Mouse (Mus musculus) adrenal gland, postnatal 25 days (tissue): ENCODE results near the gene Sept7. TPM values are rescaled to one million over a fixed set of nuclear protein-coding genes. Genes with fewer than 3 reads are reported as not detected.
"Not testable (repeated sequence)": the region's sequence is repeated elsewhere in the genome, so short reads cannot be mapped to it uniquely, and the experiment has no call there.

Experiments used
- DNase-seq: peaks from one replicate; pipeline ENCODE4 v3.0.0; 2021; ENCODE audit warnings: mixed read lengths
- long read RNA-seq: library from polyadenylated mRNA; stranded (forward); transcript quantifications from one replicate; pipeline ENCODE4 v2.0.0, GENCODE M21; 2021
- total RNA-seq: library from RNA; stranded (reverse); gene quantifications from 2 replicates; pipeline ENCODE4 v1.2.3, GENCODE M21; 2021

Gene Sept7
- total RNA-seq: 112 and 116 TPM in 2 replicates
- long read RNA-seq, partial matches to known transcripts: 9 of 142 reads
- long read RNA-seq, other reads (novel, unspliced or antisense): 133 of 142 reads

DNA sequence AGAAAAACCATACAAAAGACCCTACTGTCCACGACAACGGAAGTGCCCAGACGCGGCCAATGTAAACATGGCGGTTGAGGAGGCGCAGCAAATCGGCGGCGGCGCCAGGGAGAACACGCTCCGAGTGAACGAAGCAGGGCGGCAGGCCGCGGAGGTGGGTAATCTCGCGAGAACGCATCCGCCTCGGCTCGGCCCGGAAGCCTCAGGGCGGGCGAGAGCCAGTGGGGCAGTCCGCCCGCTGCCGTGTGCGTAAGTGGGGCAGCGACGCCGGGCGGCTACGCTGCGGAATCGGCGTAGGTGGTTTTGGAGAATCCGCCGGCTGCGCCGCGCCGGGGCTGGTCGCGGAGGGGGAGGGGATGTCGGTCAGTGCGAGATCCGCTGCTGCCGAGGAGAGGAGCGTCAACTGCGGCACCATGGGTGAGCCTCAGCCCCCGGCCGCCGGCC, at the start of gene Sept7:
Gene Sept7, plus strand, starts transcription at position 157 of the 444 bp plus-strand sequence.
- peak; percentile 98 for DNase-seq

DNA sequence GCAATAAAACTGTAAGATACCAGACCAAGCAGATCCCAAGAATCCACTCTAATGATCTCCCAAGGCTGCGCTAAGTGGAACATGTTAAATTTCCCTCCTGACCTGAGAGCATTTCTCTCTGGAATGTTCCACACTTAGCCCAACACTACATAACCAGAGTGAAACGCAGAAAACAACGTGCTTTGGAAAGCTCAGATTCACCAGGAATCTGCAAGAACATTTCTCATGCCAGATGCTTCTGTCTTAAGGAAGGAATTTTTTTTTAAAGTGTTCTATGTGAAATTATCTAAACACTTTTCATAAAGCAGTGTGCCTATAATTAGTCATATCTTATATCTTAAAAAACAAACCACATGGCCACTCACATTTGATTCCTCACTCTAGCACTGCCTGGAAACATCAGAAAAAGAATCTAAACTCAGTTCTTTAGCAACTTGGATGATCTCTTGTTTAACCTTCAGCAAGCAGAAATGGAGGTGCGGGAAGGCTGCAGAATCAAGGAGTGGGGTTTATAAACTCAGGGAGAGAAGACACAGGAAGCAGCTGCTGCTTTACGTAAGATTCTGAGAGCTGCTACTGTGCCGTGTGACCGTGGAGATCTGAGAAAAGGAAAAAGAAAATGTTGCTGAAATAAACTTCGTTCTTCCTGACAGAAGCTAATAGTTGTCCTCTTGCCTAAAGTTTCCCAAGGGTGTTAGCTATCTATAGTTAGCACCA, 44.0 kb upstream of the Sept7 start:
- no peak for DNase-seq

DNA sequence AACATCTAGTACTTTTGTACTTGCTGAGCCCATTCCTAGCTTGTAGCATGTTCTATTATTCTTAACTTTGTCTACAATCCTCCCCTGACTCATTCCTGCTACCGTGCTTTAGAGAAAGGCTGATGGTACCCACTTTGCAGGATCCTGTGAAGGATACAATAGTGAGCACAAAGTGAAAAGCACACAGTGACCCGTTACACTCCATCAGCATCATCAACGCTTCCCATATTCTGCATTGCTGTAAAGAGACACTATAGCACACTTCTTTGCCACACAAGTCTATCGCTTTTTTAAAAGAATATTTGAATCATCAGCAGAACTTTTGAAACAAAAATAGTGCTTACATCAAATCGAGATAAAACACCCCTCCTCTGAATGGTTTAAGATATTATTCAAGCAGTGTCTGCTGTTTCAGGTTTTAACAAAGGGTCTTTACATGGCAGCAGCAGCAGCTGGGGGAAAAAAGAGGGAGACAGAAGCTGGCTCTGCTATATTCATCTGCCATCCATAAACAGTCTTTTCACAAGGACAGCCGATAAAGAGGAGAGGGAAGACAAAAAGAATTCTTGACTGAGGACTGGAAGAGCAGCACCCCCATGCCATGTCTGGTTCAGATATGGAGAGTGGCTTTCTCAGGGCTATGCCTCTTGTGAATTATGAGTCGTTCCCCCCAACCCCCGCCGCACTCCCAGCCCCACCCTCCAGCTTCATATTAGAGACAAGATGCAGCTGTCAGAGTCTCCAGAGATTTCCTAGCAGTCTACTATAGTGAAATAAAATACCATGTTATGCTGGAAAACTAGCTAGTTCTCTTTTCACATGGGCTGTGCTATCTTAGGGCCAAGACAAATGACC, 39.7 kb upstream of the Sept7 start:
- no peak for DNase-seq

DNA sequence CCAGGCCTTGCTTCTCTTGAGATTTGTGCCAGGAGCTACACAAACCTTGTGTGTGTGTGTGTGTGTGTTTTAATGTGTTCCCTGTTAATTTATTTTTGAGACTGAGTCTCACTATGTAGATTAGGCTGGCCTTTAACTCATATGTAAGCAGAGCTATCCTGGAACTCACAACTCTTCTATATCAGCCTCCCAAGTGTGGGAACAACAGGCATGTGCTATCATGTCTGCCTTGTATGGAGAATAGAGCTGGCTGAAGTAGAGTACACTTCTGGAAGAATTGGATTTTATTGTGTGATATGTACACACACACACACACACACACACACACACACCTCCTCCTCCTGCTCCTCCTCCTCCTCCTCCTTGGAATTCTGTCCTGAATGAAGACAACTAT, 39.1 kb upstream of the Sept7 start:
- no peak for DNase-seq

DNA sequence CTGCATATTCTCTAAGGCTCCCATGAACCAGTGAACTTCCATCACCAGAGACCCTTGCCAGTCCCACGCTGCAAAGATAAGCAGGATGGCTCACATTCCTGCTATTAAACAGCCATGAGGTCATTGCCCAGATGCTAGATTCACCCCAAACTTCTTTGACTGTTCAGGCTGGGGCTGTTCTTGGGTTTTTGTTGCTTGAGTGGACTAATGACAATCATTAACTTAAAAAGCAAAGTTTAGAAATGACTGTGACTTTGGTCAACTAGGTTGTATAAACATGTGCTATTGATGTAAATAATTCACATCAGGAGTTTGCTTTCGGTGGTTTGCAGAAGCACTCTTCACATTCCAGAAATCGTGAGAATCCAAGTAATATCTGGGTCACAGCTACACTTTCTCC, 36.8 kb upstream of the Sept7 start:
- no peak for DNase-seq

DNA sequence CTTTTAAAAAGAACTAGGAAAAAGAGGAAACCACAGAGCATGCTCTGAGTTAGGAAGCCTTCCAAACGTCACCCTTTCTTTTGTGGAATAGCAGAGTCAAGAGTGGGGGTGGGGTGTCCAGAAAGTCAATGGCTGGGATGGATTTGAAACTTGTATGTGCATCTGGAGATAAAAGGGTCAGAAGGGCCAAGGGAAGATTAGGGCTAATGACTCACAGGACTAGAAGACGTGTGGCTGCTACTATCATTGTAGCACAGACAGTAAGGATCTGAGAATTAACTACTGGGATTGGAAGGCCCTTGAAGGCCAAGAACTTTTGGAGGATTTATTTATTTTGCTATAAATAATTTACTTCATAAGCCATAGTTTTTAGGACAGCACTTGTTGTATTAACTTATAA, 36.0 kb upstream of the Sept7 start:
- DNase-seq: no peak

DNA sequence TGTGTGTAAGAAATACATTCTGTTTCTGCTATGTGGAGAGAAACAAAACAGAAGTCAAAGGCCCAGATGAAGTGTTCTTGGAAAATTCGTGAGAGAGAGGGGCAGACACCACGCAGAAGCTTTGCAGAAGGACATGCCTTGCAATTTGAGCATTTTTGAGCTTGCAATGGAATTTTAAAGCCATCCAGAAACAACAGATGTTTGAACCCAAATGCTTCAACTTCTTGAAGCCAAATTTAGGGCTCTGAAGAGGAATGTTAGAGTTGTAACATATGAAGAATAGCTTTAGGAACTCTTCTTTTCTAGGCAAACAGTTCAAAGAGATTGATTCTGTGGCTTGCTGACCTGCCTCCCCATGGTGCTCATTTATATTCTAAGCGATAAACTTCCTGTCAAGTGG, 33.3 kb upstream of the Sept7 start:
- DNase-seq: no peak

DNA sequence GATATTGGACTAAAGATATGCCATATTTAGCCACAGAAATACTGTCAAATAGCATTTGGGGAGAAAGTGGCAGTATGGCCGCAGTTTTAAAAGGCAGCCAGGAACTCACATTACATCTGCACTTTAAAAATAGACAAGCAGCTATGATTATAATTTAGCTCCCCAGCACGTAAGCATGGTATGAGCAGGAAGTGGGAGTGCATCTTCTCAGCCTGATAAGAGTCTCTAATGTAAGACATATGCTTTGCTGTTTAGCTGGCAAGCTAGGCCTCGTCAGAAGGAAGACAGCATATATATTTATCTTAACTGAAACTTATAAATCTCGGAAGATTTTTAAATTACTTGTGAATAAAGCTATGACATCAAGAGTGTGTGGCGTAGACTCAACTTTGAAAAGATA, 32.4 kb upstream of the Sept7 start:
- DNase-seq: no peak

DNA sequence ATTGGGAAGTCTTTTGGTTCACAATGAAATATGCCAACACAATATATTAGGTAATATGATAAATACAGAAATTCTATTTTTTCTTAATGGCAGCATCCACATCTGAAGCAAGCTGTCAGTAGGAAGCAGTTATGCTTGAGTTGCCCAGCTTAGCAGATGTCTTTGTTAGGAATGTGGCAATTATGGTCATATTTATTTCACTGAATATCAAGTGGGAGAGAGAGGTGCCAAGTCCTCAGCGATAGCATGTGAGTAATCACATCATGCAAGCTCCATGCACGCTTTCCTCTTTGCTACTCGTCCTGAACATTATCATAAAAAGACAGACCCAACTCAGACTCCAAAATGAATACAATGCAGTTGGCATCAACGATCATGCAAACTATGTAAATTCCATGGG, 27.3 kb upstream of the Sept7 start:
- no peak for DNase-seq

DNA sequence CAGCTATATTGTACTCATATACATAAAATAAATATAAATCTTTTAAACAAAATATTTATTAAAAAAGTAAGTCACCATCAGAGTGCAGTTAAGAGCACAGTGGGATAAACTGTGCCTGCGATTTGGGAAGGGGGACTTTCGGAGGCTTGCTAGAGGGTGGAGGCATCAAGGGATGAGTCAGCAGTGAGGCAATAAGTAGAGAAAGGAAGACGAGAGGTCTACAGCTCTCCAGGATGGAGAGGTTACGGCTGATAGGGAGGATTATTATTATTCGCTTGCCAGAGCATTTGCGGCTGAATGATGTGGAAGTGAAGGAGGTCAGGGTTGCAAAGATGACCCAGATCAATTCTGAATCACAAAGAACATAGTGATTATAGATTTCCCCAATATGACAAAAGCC, 22.5 kb upstream of the Sept7 start:
- DNase-seq: no peak

DNA sequence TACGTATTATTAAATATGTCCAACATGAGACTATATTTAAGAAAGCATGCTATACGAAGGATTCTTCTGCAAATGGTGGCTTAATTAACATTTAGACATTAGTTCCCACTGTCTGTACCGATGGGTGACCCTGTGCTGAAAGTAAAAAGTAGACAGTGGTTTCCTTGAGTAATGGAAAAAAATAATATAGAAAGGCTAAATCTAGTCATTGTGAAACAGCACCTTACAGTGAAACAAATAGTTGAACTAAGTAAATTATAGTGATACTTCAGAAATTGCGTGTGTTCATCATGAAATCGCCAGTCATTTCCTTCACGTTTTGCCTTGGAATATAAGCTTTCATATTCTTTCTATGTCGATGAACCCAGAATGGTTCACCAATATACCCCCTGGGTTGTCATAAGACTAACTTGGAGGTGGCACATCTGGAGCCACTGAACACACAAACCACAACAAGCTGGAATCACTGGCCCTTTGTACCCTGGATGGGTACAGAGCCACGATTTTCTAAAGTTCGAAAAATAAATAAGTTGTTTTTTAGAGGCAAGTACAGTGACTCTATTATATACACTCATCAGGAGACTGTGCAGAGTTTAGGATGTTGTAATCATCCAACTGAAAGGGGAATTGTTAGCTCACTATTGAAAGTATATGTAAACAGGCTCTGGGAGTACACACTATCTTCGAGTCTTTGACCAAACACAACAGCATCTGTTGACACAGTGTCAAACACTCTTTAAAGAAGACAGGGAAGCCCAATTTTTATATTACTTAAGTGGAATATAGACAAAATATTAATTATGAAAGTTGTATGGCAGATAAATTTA, 21.8 kb upstream of the Sept7 start:
- DNase-seq: no peak

DNA sequence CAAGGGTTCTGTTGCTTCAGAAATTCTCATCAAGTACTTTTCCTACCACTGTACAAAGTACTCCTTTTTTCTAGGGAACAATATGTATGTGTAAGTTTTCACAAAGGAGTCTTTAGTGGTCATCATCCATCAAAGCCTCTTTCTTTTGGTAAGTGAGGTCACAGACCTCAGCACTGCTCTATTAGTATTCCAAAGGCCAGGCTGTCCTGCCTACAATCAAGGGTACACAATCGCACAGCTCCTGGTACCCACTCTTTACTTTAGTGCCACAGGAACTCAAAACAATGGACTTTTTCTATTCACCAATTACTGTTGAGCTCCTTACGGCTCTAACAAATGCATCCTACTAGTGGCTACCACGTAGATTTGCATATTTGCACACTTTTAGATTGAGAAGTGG, 11.2 kb upstream of the Sept7 start:
- no peak for DNase-seq

DNA sequence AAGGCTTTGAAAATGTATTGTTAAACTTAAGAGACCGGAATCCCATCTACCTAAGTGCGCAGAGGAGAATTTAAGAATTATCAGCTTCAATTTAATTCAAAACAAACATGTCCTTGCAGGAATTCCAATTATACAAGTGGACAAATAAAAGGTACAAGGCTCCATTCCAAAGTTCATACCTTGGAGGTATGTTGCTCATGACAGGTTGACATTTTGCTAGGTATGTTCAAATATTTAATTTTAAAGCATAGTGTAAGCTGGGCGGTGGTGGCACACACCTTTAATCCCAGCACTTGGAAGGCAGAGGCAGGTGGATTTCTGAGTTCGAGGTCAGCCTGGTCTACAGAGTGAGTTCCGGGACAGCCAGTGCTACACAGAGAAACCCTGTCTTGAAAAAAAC, 10.5 kb upstream of the Sept7 start:
- DNase-seq: not testable (repeated sequence)

DNA sequence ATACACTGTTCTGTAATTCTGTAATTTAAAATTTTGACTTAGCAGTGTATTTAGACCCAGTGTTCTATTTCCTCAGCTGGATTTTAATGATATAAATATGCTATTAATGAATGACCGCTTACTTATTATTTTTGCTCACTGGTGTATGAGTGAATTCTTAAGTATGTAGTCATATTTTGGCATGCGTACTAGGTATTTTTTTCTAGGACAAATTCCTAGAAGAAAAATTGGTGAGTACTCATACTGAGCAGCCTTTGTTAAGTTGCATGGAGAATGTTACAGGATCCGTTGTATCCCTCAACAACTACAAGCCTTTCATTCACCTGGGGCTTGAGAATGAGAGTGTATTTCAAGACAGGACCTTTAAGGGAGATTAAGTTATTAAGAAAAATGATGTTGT, 10.0 kb upstream of the Sept7 start:
- no peak for DNase-seq

DNA sequence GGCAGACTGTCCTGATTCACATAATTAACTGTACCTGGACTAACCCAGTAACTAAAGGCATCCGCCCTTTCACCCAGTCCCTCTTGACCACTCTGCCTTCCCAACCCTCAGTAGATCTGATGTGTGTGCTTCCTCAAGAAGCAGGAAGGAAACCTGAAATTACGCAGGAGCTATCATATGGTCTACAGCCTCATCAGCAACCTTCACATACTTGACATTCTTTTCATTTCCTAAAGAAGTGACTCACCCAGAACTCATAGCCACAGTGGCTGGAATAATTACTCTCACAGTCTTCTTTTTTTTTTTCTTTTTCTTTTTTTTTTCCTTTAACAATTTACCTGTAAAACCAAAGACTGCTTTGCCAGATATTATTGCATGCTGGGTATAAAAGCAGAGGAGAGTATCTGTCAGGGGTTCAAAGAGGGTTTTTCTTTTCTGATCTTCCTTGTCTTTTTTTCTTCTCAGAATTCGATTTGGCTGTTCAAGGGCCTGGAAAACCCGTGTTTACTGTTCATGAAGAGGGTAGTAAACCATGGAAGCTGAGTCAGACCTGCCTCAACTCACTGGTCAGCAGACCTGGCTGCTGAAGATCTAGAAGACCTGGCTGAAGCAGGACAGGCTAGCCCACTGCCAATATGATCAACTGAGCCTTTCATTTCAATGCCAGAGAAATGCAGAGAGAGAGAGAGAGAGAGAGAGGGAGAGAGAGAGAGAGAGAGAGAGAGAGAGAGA, 8.1 kb upstream of the Sept7 start:
- no peak for DNase-seq

DNA sequence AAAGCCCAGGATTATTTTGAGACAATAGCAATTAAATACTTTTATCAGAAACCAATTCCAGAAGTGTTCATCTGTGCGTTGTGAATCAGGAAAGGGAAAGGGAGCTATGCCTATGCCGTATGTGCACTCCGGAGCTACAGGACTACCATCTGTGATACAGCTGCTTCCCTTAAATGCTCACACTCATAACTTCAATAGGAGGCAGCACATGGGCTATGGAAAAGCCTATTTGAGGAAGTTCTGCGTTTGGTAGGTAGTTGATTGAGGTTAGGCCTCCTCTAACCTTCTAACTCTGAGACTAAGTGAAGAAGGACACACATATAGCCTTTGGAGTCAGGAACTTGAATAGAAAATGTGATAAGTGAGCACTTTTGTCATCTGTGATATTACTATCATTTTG, 7.1 kb upstream of the Sept7 start:
- no peak for DNase-seq

DNA sequence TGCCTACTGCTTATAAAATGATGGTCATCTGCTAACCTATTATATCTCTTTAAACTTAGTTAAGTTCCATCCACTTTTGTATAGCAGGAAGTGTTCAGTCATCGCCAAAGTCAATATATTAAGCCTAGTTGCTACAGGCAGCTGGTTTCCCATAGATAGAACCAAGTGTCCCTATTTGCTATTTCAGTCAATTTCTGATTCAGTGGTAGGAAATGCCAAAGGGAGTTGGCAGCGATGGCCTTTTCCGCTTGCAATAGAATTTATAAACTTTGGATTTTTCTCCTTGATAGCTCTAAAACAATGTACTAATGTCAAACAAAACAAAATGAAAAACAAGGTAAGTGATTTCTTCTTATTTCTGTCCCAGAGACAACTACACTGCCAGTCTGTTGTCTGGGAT, 5.7 kb upstream of the Sept7 start:
- no peak for DNase-seq

DNA sequence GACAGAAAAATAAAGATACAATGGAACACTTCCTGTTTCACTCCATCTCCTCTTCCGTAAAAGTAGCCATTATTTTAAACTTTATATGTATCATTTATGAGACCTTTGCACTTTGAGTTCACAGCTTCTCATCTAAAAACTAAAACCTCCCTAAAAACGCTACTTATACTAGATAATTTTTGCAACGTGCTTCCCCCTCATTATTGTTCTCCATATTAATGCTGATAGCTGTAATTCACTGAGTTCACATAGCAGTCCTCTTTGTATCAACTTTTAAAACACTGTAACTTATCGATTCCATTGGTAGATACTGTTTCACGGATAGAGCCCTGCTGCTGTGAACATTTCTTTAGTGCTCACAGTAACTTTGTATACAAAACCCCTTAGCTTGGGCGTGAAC, 1.1 kb upstream of the Sept7 start:
- DNase-seq: no peak

DNA sequence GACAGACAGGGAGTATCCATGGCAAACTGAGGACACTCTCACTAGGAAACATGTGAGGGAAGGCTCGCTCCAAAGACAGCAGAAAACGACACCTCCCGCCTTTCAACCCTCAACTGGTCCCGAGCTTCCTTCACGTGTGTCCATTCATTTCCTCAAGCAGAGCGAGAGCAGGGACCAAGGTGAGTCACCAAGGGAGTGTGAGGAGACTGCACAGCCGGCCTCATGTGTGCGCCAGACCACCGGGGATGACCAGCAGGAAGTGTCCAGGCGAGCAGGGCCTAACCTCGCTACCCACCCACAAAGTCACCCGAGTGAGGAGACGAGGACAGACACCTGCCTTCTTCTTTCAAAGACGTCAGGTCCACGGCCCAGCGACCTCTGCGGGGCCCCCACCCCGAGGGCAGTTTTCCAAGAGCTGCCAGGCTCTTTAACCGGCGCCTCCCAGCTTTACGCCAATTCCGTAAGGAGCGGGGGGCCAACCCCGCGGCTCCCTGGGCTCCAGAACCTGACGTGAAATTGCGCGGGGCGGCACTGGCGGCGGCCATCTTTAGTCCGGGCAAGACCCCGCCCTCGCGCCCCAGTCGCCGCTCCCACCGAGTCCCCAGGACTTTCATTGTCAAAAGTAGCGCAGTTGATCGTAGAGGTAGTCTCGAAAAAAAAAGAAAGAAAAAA, 492 bp upstream of the Sept7 start:
- DNase-seq: peak; percentile 89

DNA sequence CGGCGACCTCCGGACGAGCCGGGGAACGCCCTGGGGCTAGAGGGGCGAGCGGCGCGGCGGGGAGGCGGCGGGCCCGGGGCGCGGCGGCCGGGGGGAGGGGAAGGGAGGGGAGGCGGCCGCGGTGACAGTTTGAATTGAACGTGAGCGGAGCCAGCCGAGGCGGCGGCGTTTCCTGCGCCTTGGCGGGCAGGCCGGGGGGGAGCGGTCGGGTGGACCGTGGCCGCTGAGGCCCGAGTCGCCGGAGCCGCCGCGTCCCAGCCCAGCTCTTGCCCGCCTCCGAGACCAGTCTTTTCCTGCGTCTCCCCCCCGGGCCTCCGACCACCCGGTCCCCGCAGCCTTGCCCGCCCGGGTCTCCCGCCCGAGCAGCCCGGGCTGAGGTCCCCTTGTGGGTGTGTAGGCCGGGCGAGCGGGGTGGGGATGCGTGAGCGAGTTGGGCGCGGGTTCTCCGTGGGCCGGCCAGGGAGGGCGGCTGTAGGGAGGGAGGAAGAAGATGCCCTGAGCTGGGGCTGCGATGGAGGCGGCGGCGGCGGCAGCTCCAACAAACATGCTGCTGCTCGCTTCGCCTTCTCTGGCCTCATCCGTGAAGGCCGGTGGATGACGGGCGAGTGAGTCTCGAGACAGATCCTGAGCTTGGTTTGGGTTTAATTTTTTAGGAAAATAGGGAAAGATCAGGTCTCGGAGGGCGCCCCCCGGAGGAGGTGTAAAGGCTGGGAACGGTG, 679 bp downstream of the Sept7 start:
- DNase-seq: peak; percentile 73

DNA sequence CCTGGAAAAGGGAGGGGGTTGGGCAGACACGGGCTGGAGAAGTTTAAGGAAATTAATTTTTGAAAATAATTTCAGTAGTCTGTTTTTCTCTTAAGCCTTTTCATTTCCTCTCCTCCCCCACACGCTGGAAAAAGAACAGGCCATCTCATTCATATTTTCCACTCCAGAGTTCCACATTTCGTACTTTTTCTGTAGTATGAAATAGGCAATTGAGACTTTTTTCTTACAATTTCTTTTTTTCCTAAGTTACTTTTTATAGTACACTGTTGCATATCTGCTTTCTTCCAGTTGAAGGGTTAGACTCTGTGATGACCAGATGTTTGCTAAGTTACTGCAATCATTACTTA, 1.2 kb downstream of the Sept7 start:
- no peak for DNase-seq
